Mouse (Mus musculus): ENCODE data around the gene D430041D05Rik.
"Not testable (repeated sequence)": the region's sequence is repeated elsewhere in the genome, so short reads cannot be mapped to it uniquely, and the experiment has no call there.

The D430041D05Rik gene

GRCm38 (mm10) chr2:104144004-104144403 is 266.8 kb downstream of the D430041D05Rik start:
- DNase-seq = no peak

DNA sequence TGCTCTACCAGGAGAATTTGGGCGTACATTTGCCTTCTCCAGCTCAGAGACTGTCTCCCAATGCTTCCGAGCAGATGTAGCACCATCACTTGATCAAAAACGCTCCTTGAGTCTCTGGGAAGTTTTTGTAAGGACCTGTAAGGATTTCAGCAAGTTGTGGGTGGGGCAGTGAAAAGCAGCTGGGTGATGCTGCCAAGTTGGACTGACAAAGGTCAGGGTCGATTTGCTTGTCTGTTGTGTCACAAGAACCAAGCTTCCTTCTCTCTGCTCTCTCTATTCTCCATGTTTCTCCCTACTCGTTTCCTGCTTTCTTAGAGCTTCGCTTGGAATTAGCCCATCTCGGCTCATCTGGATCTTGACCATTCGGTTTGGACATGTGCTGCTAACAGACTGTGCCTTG is 268.7 kb downstream of the D430041D05Rik start:
- peak; percentile 71 for DNase-seq

DNA sequence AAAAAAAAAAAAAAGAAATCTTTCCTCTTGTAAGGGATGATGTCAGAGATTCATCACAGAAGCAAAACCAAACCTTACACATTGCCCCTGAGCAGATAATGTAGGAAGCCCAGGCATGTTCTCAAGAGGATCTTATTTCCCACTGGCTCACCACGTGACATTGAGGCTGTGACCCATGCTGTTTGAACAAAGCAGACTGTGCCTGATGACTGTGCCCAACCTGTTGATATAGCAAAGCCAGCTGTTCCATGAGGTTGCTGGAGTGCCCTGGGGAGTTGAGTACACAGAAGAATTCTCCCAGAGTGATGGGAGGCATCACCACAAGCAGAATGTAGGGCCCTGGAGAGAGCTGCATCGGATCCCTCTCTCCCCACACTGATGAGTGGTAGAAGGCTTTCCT is 274.9 kb downstream of the D430041D05Rik start:
- DNase-seq = no peak

DNA sequence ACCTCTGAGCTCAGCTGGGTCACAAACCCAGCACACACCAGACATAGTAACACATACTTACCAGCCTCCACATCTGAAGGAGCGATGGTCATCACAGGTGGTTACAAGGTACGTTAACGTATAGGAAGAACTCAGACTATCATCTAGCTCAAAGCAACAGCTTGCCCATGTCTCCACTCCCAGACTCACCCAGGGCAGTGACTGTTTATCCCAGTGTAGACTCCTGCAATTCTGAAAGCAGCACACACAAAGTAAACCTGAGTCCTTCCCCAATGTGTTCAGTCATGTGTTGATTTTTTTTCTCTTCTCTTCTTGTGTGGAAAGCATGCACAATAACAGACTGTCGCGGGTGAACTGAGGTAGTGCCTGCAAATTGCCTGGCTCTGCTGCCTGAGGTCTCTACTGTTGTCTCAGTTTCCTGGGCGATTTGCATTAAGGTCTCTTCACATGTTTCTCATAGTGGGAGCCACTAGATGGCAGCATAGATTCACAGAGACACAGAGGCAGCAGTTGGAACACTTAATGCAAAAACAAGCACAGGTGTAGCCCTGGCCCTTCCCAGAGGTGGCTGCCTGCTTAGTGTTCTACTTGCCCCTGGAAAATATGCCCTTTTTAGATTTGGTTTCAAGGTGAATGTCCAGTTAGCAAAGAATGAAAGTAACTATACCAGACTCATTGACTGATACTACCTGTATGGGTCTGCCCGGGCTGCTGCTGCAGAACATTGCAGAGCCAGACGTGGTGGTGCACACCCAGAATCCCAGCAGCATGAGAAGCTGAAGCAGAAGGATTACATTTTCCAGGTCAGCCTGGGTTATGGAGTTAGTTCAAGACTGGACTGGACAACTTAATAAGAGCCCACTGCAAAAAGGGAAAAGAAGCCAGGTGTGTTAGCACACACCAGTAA is 276.4 kb downstream of the D430041D05Rik start:
- DNase-seq = no peak

DNA sequence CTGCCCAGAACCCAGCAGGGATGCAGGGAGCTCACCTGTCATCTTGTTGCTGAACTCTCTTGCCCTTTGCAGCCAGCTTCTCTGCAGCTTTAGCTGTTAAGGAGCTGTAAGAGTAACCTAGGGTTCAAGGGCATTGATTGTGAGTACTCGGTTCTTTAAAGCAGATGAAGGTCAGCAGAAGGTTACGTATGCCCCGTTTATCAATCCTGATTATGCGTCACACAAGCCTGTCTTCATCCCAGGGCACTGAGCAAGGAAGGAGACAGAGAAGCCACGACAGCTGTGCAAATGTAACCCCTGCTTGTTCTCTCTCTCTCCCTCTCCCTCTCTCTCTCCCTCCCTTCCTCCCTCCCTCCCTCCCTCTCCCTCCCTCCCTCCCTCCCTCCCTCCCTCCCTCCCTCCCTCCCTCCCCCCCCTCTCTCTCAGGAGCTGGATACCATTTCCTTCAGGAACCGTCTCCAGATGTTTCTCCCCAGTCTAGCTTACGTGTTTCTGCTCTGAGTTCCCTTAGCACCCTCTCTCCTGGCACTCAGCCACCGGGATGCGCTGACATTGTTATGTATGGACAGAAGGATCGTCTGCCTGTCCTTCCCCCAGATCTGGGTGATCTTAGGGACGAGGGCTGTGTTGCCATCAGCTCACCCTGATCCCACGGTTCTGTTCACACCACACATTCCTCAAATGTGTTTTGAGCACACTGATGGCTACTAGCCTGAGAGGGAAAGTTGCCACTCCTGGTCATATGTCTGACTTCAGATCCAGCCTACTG is 277.6 kb downstream of the D430041D05Rik start:
- no peak for DNase-seq

DNA sequence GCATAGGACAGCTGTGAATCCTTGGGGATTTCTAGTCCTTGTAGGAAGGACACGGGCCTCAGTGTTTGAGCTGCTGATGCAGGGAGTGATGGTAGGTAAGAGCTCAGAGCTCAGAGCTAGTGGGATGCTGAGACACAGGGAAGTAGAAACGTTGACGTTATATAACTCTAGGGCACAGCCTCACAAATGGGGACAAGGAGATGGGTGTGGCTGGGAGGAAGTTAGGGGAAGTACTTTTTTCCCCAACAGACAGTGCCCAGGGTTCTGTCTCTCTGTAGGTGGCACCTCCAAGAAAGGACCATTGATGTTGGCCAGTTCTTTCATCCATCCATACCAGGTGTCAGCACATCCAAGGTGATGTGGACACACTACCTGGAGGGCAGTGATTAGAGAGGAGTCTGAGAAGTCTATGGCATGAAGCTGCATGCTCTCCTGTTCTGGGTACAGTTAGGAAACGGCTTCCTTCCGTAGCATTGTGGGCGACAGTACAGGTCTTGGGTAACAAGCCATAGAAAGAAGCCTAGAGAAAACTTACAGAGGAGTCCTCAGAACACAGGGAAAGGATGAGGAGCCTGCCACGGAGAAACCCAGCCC is 278.4 kb downstream of the D430041D05Rik start:
- DNase-seq = no peak

DNA sequence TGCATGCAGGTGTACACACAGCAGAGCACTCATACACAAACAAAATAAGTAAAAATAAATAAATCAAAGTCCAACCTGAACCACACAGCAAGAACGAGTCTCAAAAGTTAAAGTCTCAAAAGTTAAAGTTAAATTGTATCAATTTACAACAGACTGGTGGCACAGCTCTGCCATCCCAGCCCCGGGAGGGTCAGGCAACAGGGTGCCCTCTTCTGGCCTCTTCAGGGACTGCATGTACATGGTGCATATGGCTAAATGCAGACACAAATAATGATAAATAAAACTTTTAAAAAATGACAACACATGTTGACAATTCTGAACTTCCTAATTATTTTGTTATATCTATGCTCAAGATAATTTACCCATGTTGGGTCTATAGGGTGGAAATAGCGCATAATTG is 279.8 kb downstream of the D430041D05Rik start:
- no peak for DNase-seq

- DNase-seq = peak; percentile 93
Measured at GRCm38 (mm10) chr2:104130165-104130564, 280.6 kb downstream of the D430041D05Rik start.

DNA sequence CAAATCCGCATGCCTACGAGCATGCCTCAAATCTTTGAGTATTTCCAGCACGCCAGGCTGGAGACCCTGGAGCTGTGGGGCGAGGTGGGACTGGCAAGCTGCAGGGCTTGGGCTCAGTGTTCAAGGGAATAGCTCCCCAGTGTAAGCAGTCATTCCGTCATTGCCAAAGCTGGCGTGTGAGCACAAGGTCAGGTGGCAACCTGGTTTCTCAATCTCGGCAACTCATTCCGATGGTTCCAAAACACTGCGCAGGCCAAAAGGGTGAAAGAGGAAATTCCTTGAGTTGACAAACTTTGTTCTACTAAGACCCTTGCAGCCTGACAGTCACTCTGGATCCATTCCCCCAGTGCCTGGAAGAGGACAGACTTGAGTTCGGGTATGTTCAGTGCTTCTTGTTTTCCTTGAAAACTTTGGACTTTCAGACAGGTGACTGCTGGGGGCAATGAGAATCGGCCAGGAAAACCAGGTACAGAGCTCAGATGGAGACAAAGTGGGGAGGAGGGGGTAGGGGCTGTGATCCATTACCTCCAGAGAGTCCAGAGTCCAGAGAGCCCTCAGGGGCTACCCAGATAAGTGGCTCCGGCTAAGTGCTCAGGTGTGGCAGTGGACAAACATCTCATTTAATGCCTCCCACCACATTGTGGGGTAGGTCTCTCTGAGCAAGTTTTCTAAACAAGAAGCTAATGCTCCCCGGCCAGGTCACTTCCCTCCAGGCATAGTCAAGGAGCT is 281.8 kb downstream of the D430041D05Rik start:
- DNase-seq = peak; percentile 92

DNA sequence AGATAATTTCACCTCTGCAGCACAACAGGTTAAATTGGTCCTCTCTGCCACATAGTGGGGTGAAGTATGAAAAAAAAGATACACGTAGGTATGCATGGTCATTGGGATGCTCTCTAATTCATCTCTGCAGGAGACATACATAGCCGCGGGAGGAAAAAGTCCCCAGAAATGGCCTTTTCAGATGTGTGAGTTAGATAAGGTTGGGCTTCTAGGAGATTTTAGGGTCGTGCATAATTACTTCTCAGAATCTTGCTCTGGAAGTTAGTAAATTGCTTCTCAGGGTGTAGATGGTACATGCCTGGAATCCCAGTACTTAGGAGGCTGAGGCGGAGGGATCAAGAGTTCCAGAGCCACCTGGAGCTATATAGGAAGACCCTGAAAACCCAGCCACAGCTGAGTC is 286.7 kb downstream of the D430041D05Rik start:
- no peak for DNase-seq

DNA sequence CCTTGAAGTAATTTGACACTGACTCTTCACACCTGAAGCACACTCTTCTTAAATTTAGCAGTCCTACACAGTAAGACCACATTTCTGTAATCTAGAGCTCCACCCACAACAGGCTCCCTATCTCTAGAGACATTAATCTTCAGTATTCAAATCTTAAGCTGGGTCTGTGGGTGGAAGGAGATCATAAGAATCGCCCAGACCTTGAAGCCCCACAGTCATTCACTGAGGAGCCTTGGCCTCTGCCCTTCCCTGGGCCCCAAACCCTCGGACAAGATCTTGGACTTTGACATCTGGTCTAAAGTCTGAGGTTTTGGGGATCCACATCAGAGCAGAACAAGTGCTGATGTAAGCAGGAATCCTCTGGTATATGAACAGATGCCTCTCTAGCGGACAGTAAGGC is 287.3 kb downstream of the D430041D05Rik start:
- DNase-seq = no peak

DNA sequence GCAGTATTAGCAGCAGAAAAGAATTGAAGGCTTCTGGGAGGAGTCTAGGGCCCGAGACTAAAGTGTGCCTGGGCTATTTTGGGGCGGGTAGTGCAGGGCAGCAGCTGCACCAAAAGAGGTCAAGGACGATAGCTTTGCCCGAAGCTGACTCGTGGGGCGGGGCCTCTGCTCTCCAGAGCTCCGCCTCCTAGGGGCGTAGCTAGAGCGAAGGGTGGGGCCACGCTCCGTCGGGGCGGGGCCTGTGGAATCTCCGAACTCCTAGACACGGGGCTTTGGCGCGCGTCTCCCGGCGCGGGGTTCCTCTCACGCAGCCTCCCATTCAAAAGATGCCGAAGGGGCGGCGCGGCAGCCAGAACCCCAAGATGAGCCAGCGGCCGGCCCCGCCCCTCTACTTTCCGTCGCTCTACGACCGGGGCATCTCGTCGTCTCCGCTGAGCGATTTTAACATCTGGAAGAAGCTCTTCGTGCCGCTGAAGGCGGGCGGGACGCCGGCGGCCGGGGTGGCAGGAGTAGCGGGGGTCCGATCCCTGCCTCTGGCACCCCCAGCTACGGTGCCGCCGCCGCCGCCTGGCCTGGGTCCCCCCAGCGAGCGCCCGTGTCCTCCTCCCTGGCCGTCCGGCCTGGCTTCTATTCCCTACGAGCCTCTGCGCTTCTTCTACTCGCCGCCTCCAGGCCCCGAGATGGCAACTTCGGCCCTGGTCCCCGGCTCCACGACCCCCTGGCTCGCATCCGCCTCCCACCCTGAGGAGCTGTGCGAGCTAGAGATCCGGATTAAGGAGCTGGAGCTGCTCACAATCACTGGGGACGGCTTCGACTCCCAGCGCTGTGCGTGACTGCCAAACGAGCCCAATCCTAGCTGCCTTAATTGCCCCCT is 288.1 kb downstream of the D430041D05Rik start, which contains the start of gene A930018P22Rik:
TSS of gene A930018P22Rik (plus strand) at position 265 of the 874 bp plus-strand sequence.
- peak; percentile 99 for DNase-seq

- peak; percentile 94 for DNase-seq
Measured at GRCm38 (mm10) chr2:104121681-104122504, 288.9 kb downstream of the D430041D05Rik start.

DNA sequence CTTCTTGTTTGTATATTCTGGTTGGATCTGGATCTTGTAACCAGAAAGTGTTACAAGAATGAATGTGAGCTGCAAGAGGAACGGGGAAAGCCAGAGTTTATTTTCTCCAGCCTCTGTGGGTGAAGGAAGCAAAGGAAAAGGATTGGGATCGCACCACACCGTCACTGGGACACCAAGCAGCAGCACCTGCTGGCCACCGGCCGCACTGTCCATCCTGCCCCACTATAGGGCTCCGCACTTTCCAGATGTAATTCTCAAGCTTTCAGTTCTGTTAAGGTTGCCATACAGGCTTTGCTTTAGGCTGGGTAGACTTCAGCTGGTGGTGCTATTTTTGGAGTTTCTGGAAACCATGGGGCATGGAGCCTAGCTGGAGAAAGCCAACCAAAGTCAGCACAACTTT is 290.5 kb downstream of the D430041D05Rik start:
- no peak for DNase-seq

GRCm38 (mm10) chr2:104119097-104119496 is 291.7 kb downstream of the D430041D05Rik start:
- DNase-seq = no peak

DNA sequence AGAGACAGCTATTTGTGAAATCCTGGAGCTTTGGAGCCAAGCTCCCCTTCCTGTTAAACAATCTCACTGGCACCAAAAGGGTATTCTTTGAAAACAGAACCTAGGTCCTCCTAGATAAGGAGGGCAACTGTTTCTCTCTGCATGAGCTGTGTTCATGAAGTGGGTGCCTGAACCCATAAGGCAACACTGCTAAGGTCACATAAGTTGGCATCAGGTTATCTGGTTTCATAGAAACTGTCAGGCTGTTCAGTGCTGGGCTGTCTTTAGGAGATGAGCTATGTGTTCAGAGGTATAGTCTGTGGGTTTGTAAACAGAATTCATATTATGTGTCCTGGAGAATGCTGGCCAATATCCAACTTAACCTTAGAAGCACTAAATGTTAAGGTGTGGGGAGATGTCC is 293.6 kb downstream of the D430041D05Rik start:
- DNase-seq = not testable (repeated sequence)

DNA sequence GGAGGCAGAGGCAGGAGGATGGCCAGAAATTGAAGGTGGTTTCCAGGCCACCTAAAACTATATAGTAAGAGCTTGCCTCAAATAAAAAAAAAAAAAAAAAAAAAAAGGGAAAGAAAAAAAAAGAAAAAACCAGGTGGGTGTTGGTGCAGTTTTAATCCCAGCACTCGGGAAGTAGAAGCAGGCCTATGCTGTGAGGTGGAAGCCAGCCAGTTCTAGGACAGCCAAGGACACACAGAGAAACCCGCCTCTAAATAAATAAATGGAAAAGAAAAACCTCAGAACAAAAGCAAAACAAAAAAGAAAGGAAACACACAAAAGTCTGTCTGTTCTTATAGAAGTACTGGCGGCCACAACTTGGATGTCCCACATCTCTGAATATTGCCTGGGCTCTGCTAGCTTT is 295.9 kb downstream of the D430041D05Rik start:
- peak; percentile 53 for DNase-seq

- DNase-seq = peak; percentile 74
Measured at GRCm38 (mm10) chr2:104113563-104113962, 297.2 kb downstream of the D430041D05Rik start.

DNA sequence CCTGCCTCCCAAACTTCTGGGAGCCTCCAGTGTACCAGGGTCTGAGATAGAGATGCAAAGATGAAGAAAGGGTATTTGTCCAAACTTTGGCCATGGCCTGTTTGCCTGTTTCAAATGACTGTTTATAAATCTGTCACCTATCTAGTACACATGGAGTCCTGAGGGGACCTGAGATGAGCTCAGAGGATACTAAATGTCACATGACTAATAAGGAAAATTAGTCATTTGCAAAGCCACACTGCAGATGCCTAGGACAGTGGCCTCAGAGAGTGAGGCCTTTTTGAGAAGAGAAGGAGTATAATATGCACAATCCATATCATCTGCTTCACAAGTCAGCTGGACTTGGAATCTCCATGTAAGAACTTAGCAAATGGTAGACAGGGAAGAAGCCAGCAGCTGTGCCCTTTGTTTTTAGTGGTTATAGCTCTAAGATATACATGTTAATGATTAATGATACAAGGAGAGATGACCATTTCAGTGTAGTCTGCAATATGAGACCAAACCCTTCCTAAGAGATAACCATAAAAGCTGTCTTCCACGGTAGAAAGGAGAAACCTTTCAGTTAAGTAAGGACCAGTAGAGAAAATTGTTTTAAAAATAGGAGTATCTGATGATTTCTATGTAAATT is 299.5 kb downstream of the D430041D05Rik start:
- not testable (repeated sequence) for DNase-seq

DNA sequence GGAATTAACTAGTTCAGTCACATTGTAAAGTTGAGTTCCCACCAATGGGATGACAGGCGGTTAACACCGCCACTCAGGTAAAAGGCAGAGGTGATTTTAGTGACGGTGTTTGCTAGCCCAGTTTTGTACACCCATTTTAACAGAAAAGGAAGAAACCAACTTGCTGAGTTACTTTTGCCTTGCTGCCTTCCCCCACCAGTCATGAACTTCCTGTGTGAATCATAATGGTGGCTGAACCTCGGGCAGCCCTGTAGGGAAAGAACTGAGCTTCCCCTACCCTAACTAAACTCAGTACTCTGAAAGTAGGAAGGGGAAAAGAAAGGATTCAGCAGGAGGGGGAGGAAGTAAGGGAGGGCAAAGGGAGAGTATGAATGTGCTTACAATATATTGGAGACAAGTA is 300.8 kb downstream of the D430041D05Rik start:
- DNase-seq = no peak
